Mouse (Mus musculus): ENCODE data around the gene Morc2a. TPM values are rescaled to one million over a fixed set of nuclear protein-coding genes. Genes with fewer than 3 reads are reported as not detected.

Gene Morc2a
- polyA plus RNA-seq, 1 experiment: 41.8 TPM

DNA sequence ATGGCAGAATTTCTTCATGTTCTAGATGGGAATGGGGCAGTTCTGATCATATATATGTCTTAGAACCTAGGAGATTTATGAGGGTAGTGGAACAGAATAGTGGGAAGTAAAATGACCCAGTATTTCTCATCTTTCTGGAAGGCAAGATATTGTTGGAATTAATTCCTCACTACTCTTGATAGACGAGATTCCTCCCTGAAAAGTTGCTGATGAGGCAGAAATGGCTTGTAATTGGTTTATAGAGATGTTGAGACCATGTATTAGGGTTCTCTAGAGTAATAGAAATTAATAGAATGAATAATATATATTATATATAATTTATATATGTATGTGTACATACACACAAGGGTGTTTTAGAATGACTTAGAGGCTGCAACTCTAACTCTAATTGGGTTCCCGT lies 13.0 kb downstream of the Morc2a start:
- no peak overlapping the region for H3K9ac ChIP-seq (ENCODE audit: low read depth, poor library complexity, severe bottlenecking)
- no peak overlapping the region for H3K27ac ChIP-seq (ENCODE audit: insufficient read depth, low read length)
- peaks cover 27% of the 10 kb centered on the region for H3K36me3 ChIP-seq (ENCODE audit: control insufficient read depth, insufficient read depth, low read length, poor library complexity, severe bottlenecking)
- H3K9me3 ChIP-seq (replicated peaks; ENCODE audit: control insufficient read depth, insufficient read depth, low read length, poor library complexity, severe bottlenecking): no peaks in the 10 kb centered on the region
- H3K27me3 ChIP-seq (ENCODE audit: control insufficient read depth, insufficient read depth, low read length, poor library complexity, severe bottlenecking): no peaks in the 10 kb centered on the region
- TF ChIP-seq POLR2A (IDR thresholded peaks at IDR 0.05; ENCODE audit: insufficient read depth, low read length) (no peak), CTCF (IDR thresholded peaks at IDR 0.05; ENCODE audit: low read depth, low read length) (no peak), EP300 (IDR thresholded peaks at IDR 0.05; ENCODE audit: insufficient read depth, low read depth, low read length) (no peak)
- peaks cover 2% of the 10 kb centered on the region for H3K4me1 ChIP-seq (ENCODE audit: control insufficient read depth, insufficient read depth, low read length)
- H3K4me3 ChIP-seq (ENCODE audit: low read depth, low read length): no peak overlapping the region

- no peak for TF ChIP-seq CTCF (IDR thresholded peaks at IDR 0.05; ENCODE audit: low read depth, low read length)
- TF ChIP-seq POLR2A (IDR thresholded peaks at IDR 0.05; ENCODE audit: insufficient read depth, low read length): no peak
- no peak for TF ChIP-seq EP300 (IDR thresholded peaks at IDR 0.05; ENCODE audit: insufficient read depth, low read depth, low read length)
- Histone ChIP-seq H3K9ac (ENCODE audit: low read depth, poor library complexity, severe bottlenecking) (no peak overlapping the region), H3K4me3 (ENCODE audit: low read depth, low read length) (no peak overlapping the region), H3K27me3 (ENCODE audit: control insufficient read depth, insufficient read depth, low read length, poor library complexity, severe bottlenecking) (no peaks in the 10 kb centered on the region), H3K27ac (ENCODE audit: insufficient read depth, low read length) (no peak overlapping the region), H3K9me3 (replicated peaks; ENCODE audit: control insufficient read depth, insufficient read depth, low read length, poor library complexity, severe bottlenecking) (no peaks in the 10 kb centered on the region), H3K36me3 (ENCODE audit: control insufficient read depth, insufficient read depth, low read length, poor library complexity, severe bottlenecking) (peaks cover 56% of the 10 kb centered on the region), H3K4me1 (ENCODE audit: control insufficient read depth, insufficient read depth, low read length) (peaks cover 2% of the 10 kb centered on the region)
Observed at GRCm38 (mm10) chr11:3667506-3667905, 18.5 kb downstream of the Morc2a start.

- no peak for TF ChIP-seq CTCF (IDR thresholded peaks at IDR 0.05; ENCODE audit: low read depth, low read length)
- TF ChIP-seq EP300 (IDR thresholded peaks at IDR 0.05; ENCODE audit: insufficient read depth, low read depth, low read length): no peak
- TF ChIP-seq POLR2A (IDR thresholded peaks at IDR 0.05; ENCODE audit: insufficient read depth, low read length): no peak
- Histone ChIP-seq H3K9me3 (replicated peaks; ENCODE audit: control insufficient read depth, insufficient read depth, low read length, poor library complexity, severe bottlenecking) (no peaks in the 10 kb centered on the region), H3K4me1 (ENCODE audit: control insufficient read depth, insufficient read depth, low read length) (peaks cover 2% of the 10 kb centered on the region), H3K27me3 (ENCODE audit: control insufficient read depth, insufficient read depth, low read length, poor library complexity, severe bottlenecking) (no peaks in the 10 kb centered on the region), H3K36me3 (ENCODE audit: control insufficient read depth, insufficient read depth, low read length, poor library complexity, severe bottlenecking) (peaks cover 59% of the 10 kb centered on the region), H3K27ac (ENCODE audit: insufficient read depth, low read length) (no peak overlapping the region), H3K4me3 (ENCODE audit: low read depth, low read length) (no peak overlapping the region), H3K9ac (ENCODE audit: low read depth, poor library complexity, severe bottlenecking) (no peak overlapping the region)
Observed at GRCm38 (mm10) chr11:3668768-3669167, 19.8 kb downstream of the Morc2a start.

- Histone ChIP-seq H3K27me3 (ENCODE audit: control insufficient read depth, insufficient read depth, low read length, poor library complexity, severe bottlenecking) (no peaks in the 10 kb centered on the region), H3K4me3 (ENCODE audit: low read depth, low read length) (no peak overlapping the region), H3K36me3 (ENCODE audit: control insufficient read depth, insufficient read depth, low read length, poor library complexity, severe bottlenecking) (peaks cover 60% of the 10 kb centered on the region), H3K9me3 (replicated peaks; ENCODE audit: control insufficient read depth, insufficient read depth, low read length, poor library complexity, severe bottlenecking) (no peaks in the 10 kb centered on the region), H3K4me1 (ENCODE audit: control insufficient read depth, insufficient read depth, low read length) (no peaks in the 10 kb centered on the region), H3K27ac (ENCODE audit: insufficient read depth, low read length) (no peak overlapping the region), H3K9ac (ENCODE audit: low read depth, poor library complexity, severe bottlenecking) (no peak overlapping the region)
- no peak for TF ChIP-seq EP300 (IDR thresholded peaks at IDR 0.05; ENCODE audit: insufficient read depth, low read depth, low read length)
- TF ChIP-seq POLR2A (IDR thresholded peaks at IDR 0.05; ENCODE audit: insufficient read depth, low read length): no peak
Observed at GRCm38 (mm10) chr11:3669849-3670248, 20.9 kb downstream of the Morc2a start.

- TF ChIP-seq POLR2A (IDR thresholded peaks at IDR 0.05; ENCODE audit: insufficient read depth, low read length): no peak
- TF ChIP-seq CTCF (IDR thresholded peaks at IDR 0.05; ENCODE audit: low read depth, low read length): no peak
- TF ChIP-seq EP300 (IDR thresholded peaks at IDR 0.05; ENCODE audit: insufficient read depth, low read depth, low read length): no peak
- no peaks in the 10 kb centered on the region for H3K9me3 ChIP-seq (replicated peaks; ENCODE audit: control insufficient read depth, insufficient read depth, low read length, poor library complexity, severe bottlenecking)
- no peak overlapping the region for H3K27ac ChIP-seq (ENCODE audit: insufficient read depth, low read length)
- H3K36me3 ChIP-seq (ENCODE audit: control insufficient read depth, insufficient read depth, low read length, poor library complexity, severe bottlenecking): peaks cover 72% of the 10 kb centered on the region
- no peak overlapping the region for H3K4me3 ChIP-seq (ENCODE audit: low read depth, low read length)
- no peak overlapping the region for H3K9ac ChIP-seq (ENCODE audit: low read depth, poor library complexity, severe bottlenecking)
- no peaks in the 10 kb centered on the region for H3K4me1 ChIP-seq (ENCODE audit: control insufficient read depth, insufficient read depth, low read length)
- no peaks in the 10 kb centered on the region for H3K27me3 ChIP-seq (ENCODE audit: control insufficient read depth, insufficient read depth, low read length, poor library complexity, severe bottlenecking)
Observed at GRCm38 (mm10) chr11:3671000-3671628, 22.1 kb downstream of the Morc2a start.

- Histone ChIP-seq H3K27me3 (ENCODE audit: control insufficient read depth, insufficient read depth, low read length, poor library complexity, severe bottlenecking) (no peaks in the 10 kb centered on the region), H3K36me3 (ENCODE audit: control insufficient read depth, insufficient read depth, low read length, poor library complexity, severe bottlenecking) (peaks cover 87% of the 10 kb centered on the region), H3K9ac (ENCODE audit: low read depth, poor library complexity, severe bottlenecking) (no peak overlapping the region), H3K9me3 (replicated peaks; ENCODE audit: control insufficient read depth, insufficient read depth, low read length, poor library complexity, severe bottlenecking) (no peaks in the 10 kb centered on the region), H3K4me3 (ENCODE audit: low read depth, low read length) (no peak overlapping the region), H3K4me1 (ENCODE audit: control insufficient read depth, insufficient read depth, low read length) (no peaks in the 10 kb centered on the region), H3K27ac (ENCODE audit: insufficient read depth, low read length) (no peak overlapping the region)
- no peak for TF ChIP-seq EP300 (IDR thresholded peaks at IDR 0.05; ENCODE audit: insufficient read depth, low read depth, low read length)
- TF ChIP-seq CTCF (IDR thresholded peaks at IDR 0.05; ENCODE audit: low read depth, low read length): no peak
- no peak for TF ChIP-seq POLR2A (IDR thresholded peaks at IDR 0.05; ENCODE audit: insufficient read depth, low read length)
Observed at GRCm38 (mm10) chr11:3674545-3674944, 25.6 kb downstream of the Morc2a start.

Data from ES-Bruce4 (cell line).